Mouse (Mus musculus): Measurements from ENCODE around the gene Apaf1.

The Apaf1 gene

GRCm38 (mm10) chr10:91082550-91083392, at the start of gene Apaf1, which contains the start of gene Ikbip:
Gene Apaf1 (minus strand): TSS chr10:91082770.
Gene Ikbip (plus strand): TSS chr10:91082940.
- WGBS = under 1% methylated on average over 87 of the region's 87 CpGs

GRCm38 (mm10) chr10:91131565-91131964, 49.0 kb upstream of the Apaf1 start:
- WGBS = 92% methylated on average over 1 of the region's 1 CpGs

- WGBS = 90% methylated on average over 3 of the region's 3 CpGs
Observed at GRCm38 (mm10) chr10:91130792-91131191, 48.2 kb upstream of the Apaf1 start.

GRCm38 (mm10) chr10:91128551-91129160, 46.1 kb upstream of the Apaf1 start:
- 60% methylated on average over 1 of the region's 1 CpGs for WGBS

- WGBS = 80% methylated on average over 2 of the region's 2 CpGs
Observed at GRCm38 (mm10) chr10:91127395-91127794, 44.8 kb upstream of the Apaf1 start.

GRCm38 (mm10) chr10:91126618-91127355, 44.2 kb upstream of the Apaf1 start:
- 87% methylated on average over 10 of the region's 10 CpGs for WGBS

GRCm38 (mm10) chr10:91123828-91124822, 41.6 kb upstream of the Apaf1 start, which contains the start of gene Slc25a3:
Gene Slc25a3 (minus strand): TSS chr10:91124059.
- 9% methylated on average over 59 of the region's 59 CpGs for WGBS

- WGBS = under 1% methylated on average over 44 of the region's 44 CpGs
Observed at GRCm38 (mm10) chr10:91123281-91123827, 40.8 kb upstream of the Apaf1 start.

GRCm38 (mm10) chr10:91122646-91123045, 40.1 kb upstream of the Apaf1 start:
- 6% methylated on average over 6 of the region's 6 CpGs for WGBS

- 82% methylated on average over 12 of the region's 12 CpGs for WGBS
Observed at GRCm38 (mm10) chr10:91116958-91117357, 34.4 kb upstream of the Apaf1 start.

GRCm38 (mm10) chr10:91109841-91110240, 27.3 kb upstream of the Apaf1 start:
- WGBS = 78% methylated on average over 4 of the region's 4 CpGs

- 90% methylated on average over 3 of the region's 3 CpGs for WGBS
Observed at GRCm38 (mm10) chr10:91105981-91106380, 23.4 kb upstream of the Apaf1 start.

- 88% methylated on average over 14 of the region's 14 CpGs for WGBS
Observed at GRCm38 (mm10) chr10:91102799-91103590, 20.4 kb upstream of the Apaf1 start.

GRCm38 (mm10) chr10:91101936-91102335, 19.4 kb upstream of the Apaf1 start:
- WGBS = 96% methylated on average over 25 of the region's 25 CpGs

- 93% methylated on average over 1 of the region's 1 CpGs for WGBS
Observed at GRCm38 (mm10) chr10:91100101-91100500, 17.5 kb upstream of the Apaf1 start.

GRCm38 (mm10) chr10:91098056-91098455, 15.5 kb upstream of the Apaf1 start:
- WGBS = 95% methylated on average over 8 of the region's 8 CpGs

- WGBS = 93% methylated on average over 15 of the region's 15 CpGs
Observed at GRCm38 (mm10) chr10:91094251-91095104, 11.9 kb upstream of the Apaf1 start.

GRCm38 (mm10) chr10:91092812-91093211, 10.2 kb upstream of the Apaf1 start:
- 79% methylated on average over 4 of the region's 4 CpGs for WGBS

- WGBS = 25% methylated on average over 12 of the region's 12 CpGs
Observed at GRCm38 (mm10) chr10:91083393-91083927, 890 bp upstream of the Apaf1 start.
